Mouse (Mus musculus): ENCODE data around the gene Ric1. TPM values are rescaled to one million over a fixed set of nuclear protein-coding genes. Genes with fewer than 3 reads are reported as not detected.

Ric1 gene
- total RNA-seq, 2 experiments from 2014 or later = 38.7 to 47.3 TPM

- no peak overlapping the region for H3K27ac ChIP-seq
- H3K4me3 ChIP-seq = no peak overlapping the region
- TF ChIP-seq CTCF (conservative IDR thresholded peaks at IDR 0.05) = no peak
- no peak for DNase-seq (ENCODE audit: low spot score in 2 of 2)
Measured at GRCm38 (mm10) chr19:29504131-29504530, 18.0 kb upstream of the Ric1 start.

- no peak overlapping the region for H3K27ac ChIP-seq
Measured at GRCm38 (mm10) chr19:29505617-29506016, 16.5 kb upstream of the Ric1 start.

GRCm38 (mm10) chr19:29508208-29508607 lies 13.9 kb upstream of the Ric1 start:
- Histone ChIP-seq H3K27ac (no peak overlapping the region), H3K4me3 (no peak overlapping the region)
- no peak for DNase-seq (ENCODE audit: low spot score in 2 of 2)
- no peak for TF ChIP-seq CTCF (conservative IDR thresholded peaks at IDR 0.05)

More at GRCm38 (mm10) chr19:29505617-29506016, 16.5 kb upstream of the Ric1 start:
- no peak for TF ChIP-seq CTCF (conservative IDR thresholded peaks at IDR 0.05)
- no peak overlapping the region for H3K4me3 ChIP-seq
- no peak for DNase-seq (ENCODE audit: low spot score in 2 of 2)

GRCm38 (mm10) chr19:29509857-29510256 lies 12.2 kb upstream of the Ric1 start:
- no peak for DNase-seq (ENCODE audit: low spot score in 2 of 2)
- Histone ChIP-seq H3K27ac (no peak overlapping the region), H3K4me3 (no peak overlapping the region)
- TF ChIP-seq CTCF (conservative IDR thresholded peaks at IDR 0.05) = no peak

GRCm38 (mm10) chr19:29511826-29512225 lies 10.3 kb upstream of the Ric1 start:
- no peak for TF ChIP-seq CTCF (conservative IDR thresholded peaks at IDR 0.05)
- no peak overlapping the region for H3K27ac ChIP-seq
- no peak overlapping the region for H3K4me3 ChIP-seq
- no peak for DNase-seq (ENCODE audit: low spot score in 2 of 2)

GRCm38 (mm10) chr19:29513111-29513766 lies 8.8 kb upstream of the Ric1 start:
- no peak for TF ChIP-seq CTCF (conservative IDR thresholded peaks at IDR 0.05)
- H3K4me3 ChIP-seq = no peak overlapping the region
- DNase-seq (ENCODE audit: low spot score in 2 of 2) = no peak

GRCm38 (mm10) chr19:29514130-29514529 lies 8.0 kb upstream of the Ric1 start:
- Histone ChIP-seq H3K4me3 (no peak overlapping the region), H3K27ac (no peak overlapping the region)
- no peak for DNase-seq (ENCODE audit: low spot score in 2 of 2)
- TF ChIP-seq CTCF (conservative IDR thresholded peaks at IDR 0.05) = no peak

More at GRCm38 (mm10) chr19:29513111-29513766, 8.8 kb upstream of the Ric1 start:
- no peak overlapping the region for H3K27ac ChIP-seq

GRCm38 (mm10) chr19:29515386-29515785 lies 6.7 kb upstream of the Ric1 start:
- Histone ChIP-seq H3K4me3 (no peak overlapping the region), H3K27ac (no peak overlapping the region)
- TF ChIP-seq CTCF (conservative IDR thresholded peaks at IDR 0.05) = no peak
- DNase-seq (ENCODE audit: low spot score in 2 of 2) = no peak

- Histone ChIP-seq H3K27ac (no peak overlapping the region), H3K4me3 (no peak overlapping the region)
- TF ChIP-seq CTCF (conservative IDR thresholded peaks at IDR 0.05) = no peak
- no peak for DNase-seq (ENCODE audit: low spot score in 2 of 2)
Measured at GRCm38 (mm10) chr19:29515991-29516390, 6.1 kb upstream of the Ric1 start.

GRCm38 (mm10) chr19:29518409-29518808 lies 3.7 kb upstream of the Ric1 start:
- no peak for TF ChIP-seq CTCF (conservative IDR thresholded peaks at IDR 0.05)
- no peak for DNase-seq (ENCODE audit: low spot score in 2 of 2)
- Histone ChIP-seq H3K27ac (no peak overlapping the region), H3K4me3 (no peak overlapping the region)

- no peak overlapping the region for H3K4me3 ChIP-seq
- DNase-seq (ENCODE audit: low spot score in 2 of 2) = no peak
- no peak overlapping the region for H3K27ac ChIP-seq
- no peak for TF ChIP-seq CTCF (conservative IDR thresholded peaks at IDR 0.05)
Measured at GRCm38 (mm10) chr19:29518922-29519321, 3.2 kb upstream of the Ric1 start.

GRCm38 (mm10) chr19:29520996-29521560 lies 1.0 kb upstream of the Ric1 start:
- TF ChIP-seq CTCF (conservative IDR thresholded peaks at IDR 0.05) = no peak
- H3K4me3 ChIP-seq = peak overlapping the region; percentile 95; the same call in 1 of the 2 replicates
- H3K27ac ChIP-seq = peak overlapping the region; percentile 98; the same call in 1 of the 2 replicates
- DNase-seq (ENCODE audit: low spot score in 2 of 2) = no peak

GRCm38 (mm10) chr19:29522445-29523229 lies 555 bp downstream of the Ric1 start:
- peak in 1 of 2 experiments; percentile 40 for DNase-seq (ENCODE audit: low spot score in 2 of 2)
- H3K4me3 ChIP-seq = peak overlapping the region; percentile 95
- no peak for TF ChIP-seq CTCF (conservative IDR thresholded peaks at IDR 0.05)
- peak overlapping the region; percentile 98 for H3K27ac ChIP-seq
